Mouse (Mus musculus) embryonic facial prominence, embryonic 13.5 days (tissue): ENCODE measurements around the gene Slmap. TPM values are rescaled to one million over a fixed set of nuclear protein-coding genes. Genes with fewer than 3 reads are reported as not detected.
"Not testable (repeated sequence)": the region's sequence is repeated elsewhere in the genome, so short reads cannot be mapped to it uniquely, and the experiment has no call there.

Experiments used
- ATAC-seq: fragments of 200-750 bp; cut with Nextera tagmentation; 2 replicates; pipeline ENCODE4 v1.8.0; 2017; ENCODE audit warnings: low read depth; ENCODE audit not compliant: insufficient number of reproducible peaks, insufficient read depth, low FRiP score, low TSS enrichment
- H3K27ac ChIP-seq: fragments of 300-500 bp; sonication (generic); 2 replicates; pipeline ENCODE4 v1.5.1; 2015; ENCODE audit warnings: moderate library complexity, mild to moderate bottlenecking, inconsistent platforms
- H3K27me3 ChIP-seq: fragments of 300-500 bp; sonication (generic); 2 replicates; pipeline ENCODE4 v1.6.1; 2015; ENCODE audit warnings: mild to moderate bottlenecking, inconsistent platforms
- H3K36me3 ChIP-seq: fragments of 300-500 bp; sonication (generic); 2 replicates; pipeline ENCODE4 v1.6.1; 2015; ENCODE audit warnings: mild to moderate bottlenecking, inconsistent platforms
- H3K4me1 ChIP-seq: fragments of 300-500 bp; sonication (generic); 2 replicates; pipeline ENCODE4 v1.6.1; 2015; ENCODE audit warnings: inconsistent platforms
- H3K4me2 ChIP-seq: fragments of 300-500 bp; sonication (generic); 2 replicates; pipeline ENCODE4 v1.6.1; 2015; ENCODE audit warnings: moderate library complexity, mild to moderate bottlenecking, inconsistent platforms
- H3K4me3 ChIP-seq: fragments of 300-500 bp; sonication (generic); 2 replicates; pipeline ENCODE4 v1.5.1; 2015; ENCODE audit warnings: mild to moderate bottlenecking, inconsistent platforms
- H3K9ac ChIP-seq: fragments of 300-500 bp; sonication (generic); 2 replicates; pipeline ENCODE4 v1.6.1; 2015; ENCODE audit warnings: mild to moderate bottlenecking, inconsistent platforms
- H3K9me3 ChIP-seq: fragments of 300-500 bp; sonication (generic); 2 replicates; pipeline ENCODE4 v1.6.1; 2016; ENCODE audit warnings: inconsistent platforms
- WGBS: fragments of 180-500 bp; shearing (Covaris S2); methylation state at CpG from one replicate; pipeline ENCODE4 v1.1.7; 2015; ENCODE audit warnings: mixed read lengths; 5-methylcytosine and 5-hydroxymethylcytosine counted together
- polyA plus RNA-seq: library from polyadenylated mRNA; unstranded; fragments of >200 nt; fragmentation: Nextera tagmentation; extraction: Ambion mirVana; gene quantifications from 2 replicates; pipeline ENCODE4 v1.2.1, GENCODE M21; 2015

Slmap gene
- polyA plus RNA-seq, 1 experiment from 2014 or later: 17.1 TPM

GRCm38 (mm10) chr14:26530350-26530749 lies 4.4 kb downstream of the Slmap start:
- 71% methylated on average over 7 of the region's 7 CpGs for WGBS
- Histone ChIP-seq H3K9me3 (no peaks in the 10 kb centered on the region), H3K27me3 (no peaks in the 10 kb centered on the region), H3K4me1 (peaks cover 39% of the 10 kb centered on the region), H3K4me3 (no peak overlapping the region), H3K4me2 (peak overlapping the region; percentile 26; the same call in 1 of the 2 replicates), H3K9ac (no peak overlapping the region), H3K27ac (no peak overlapping the region), H3K36me3 (peaks cover 4% of the 10 kb centered on the region; the same call in 1 of the 2 replicates)
- ATAC-seq: no peak

- no peak for ATAC-seq
These were observed 6.4 kb downstream of the Slmap start for GRCm38 (mm10) chr14:26528296-26528695.

DNA sequence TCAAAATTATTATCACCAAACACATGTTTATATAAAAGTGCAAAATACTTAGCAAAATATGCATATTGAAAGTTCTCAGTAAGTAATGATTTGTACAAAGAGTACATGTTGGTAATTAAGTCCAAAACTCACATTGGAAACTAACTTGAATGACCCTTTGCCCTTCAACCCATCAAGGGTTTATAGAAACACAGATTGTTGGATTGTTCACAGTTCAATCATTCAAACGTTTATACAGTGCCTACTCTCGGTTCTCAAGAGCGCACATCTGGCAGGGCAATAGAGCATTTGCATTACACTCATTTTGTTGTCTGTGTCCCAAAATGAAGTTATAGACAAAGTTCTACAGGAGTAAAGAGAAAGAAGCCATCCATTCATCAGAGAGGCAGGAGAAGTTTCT lies 8.8 kb downstream of the Slmap start:
- Histone ChIP-seq H3K4me3 (no peak overlapping the region), H3K4me1 (peaks cover 26% of the 10 kb centered on the region), H3K9ac (no peak overlapping the region), H3K4me2 (no peak overlapping the region), H3K36me3 (peaks cover 10% of the 10 kb centered on the region; the same call in 1 of the 2 replicates), H3K27me3 (no peaks in the 10 kb centered on the region), H3K27ac (no peak overlapping the region), H3K9me3 (no peaks in the 10 kb centered on the region)
- WGBS: 44% methylated on average over 3 of the region's 3 CpGs
- no peak for ATAC-seq

More at GRCm38 (mm10) chr14:26528296-26528695, 6.4 kb downstream of the Slmap start:
- Histone ChIP-seq H3K4me3 (no peak overlapping the region), H3K9ac (no peak overlapping the region), H3K4me2 (no peak overlapping the region), H3K36me3 (peaks cover 10% of the 10 kb centered on the region; the same call in 1 of the 2 replicates), H3K4me1 (peaks cover 34% of the 10 kb centered on the region), H3K9me3 (no peaks in the 10 kb centered on the region), H3K27ac (no peak overlapping the region), H3K27me3 (no peaks in the 10 kb centered on the region)
- WGBS: 62% methylated on average over 2 of the region's 2 CpGs

GRCm38 (mm10) chr14:26523082-26523481 lies 11.6 kb downstream of the Slmap start:
- Histone ChIP-seq H3K4me3 (no peak overlapping the region), H3K4me1 (0 out of 2 replicates have a peak, but pooled peaks cover 4% of the 10 kb centered on the region), H3K36me3 (peaks cover 12% of the 10 kb centered on the region; the same call in 1 of the 2 replicates), H3K4me2 (no peak overlapping the region), H3K27me3 (no peaks in the 10 kb centered on the region), H3K9ac (no peak overlapping the region), H3K27ac (no peak overlapping the region), H3K9me3 (no peaks in the 10 kb centered on the region)
- WGBS: 55% methylated on average over 2 of the region's 2 CpGs
- ATAC-seq: no peak

GRCm38 (mm10) chr14:26519831-26520230 lies 14.9 kb downstream of the Slmap start:
- 0 out of 2 replicates have a peak, but pooled peaks cover 4% of the 10 kb centered on the region for H3K4me1 ChIP-seq

GRCm38 (mm10) chr14:26517843-26518242 lies 16.9 kb downstream of the Slmap start:
- no peak overlapping the region for H3K4me2 ChIP-seq
- no peak overlapping the region for H3K4me3 ChIP-seq
- no peaks in the 10 kb centered on the region for H3K27me3 ChIP-seq
- no peak overlapping the region for H3K9ac ChIP-seq
- no peak overlapping the region for H3K27ac ChIP-seq
- peaks cover 7% of the 10 kb centered on the region; the same call in 1 of the 2 replicates for H3K36me3 ChIP-seq
- H3K4me1 ChIP-seq: 0 out of 2 replicates have a peak, but pooled peaks cover under 1% of the 10 kb centered on the region
- WGBS: 88% methylated on average over 4 of the region's 4 CpGs
- H3K9me3 ChIP-seq: no peaks in the 10 kb centered on the region
- no peak for ATAC-seq

More at GRCm38 (mm10) chr14:26519831-26520230, 14.9 kb downstream of the Slmap start:
- no peak overlapping the region for H3K9ac ChIP-seq
- H3K9me3 ChIP-seq: no peaks in the 10 kb centered on the region
- no peak for ATAC-seq
- H3K36me3 ChIP-seq: peaks cover 10% of the 10 kb centered on the region; the same call in 1 of the 2 replicates
- H3K27ac ChIP-seq: no peak overlapping the region
- no peak overlapping the region for H3K4me3 ChIP-seq
- 90% methylated on average over 4 of the region's 4 CpGs for WGBS
- no peak overlapping the region for H3K4me2 ChIP-seq
- H3K27me3 ChIP-seq: no peaks in the 10 kb centered on the region

- not testable (repeated sequence) for H3K4me3 ChIP-seq, H3K27me3 ChIP-seq, H3K27ac ChIP-seq, H3K9me3 ChIP-seq, H3K36me3 ChIP-seq, H3K9ac ChIP-seq, H3K4me2 ChIP-seq, ATAC-seq, H3K4me1 ChIP-seq
- 78% methylated on average over 2 of the region's 2 CpGs for WGBS
These were observed 18.5 kb downstream of the Slmap start for GRCm38 (mm10) chr14:26516232-26516631.

DNA sequence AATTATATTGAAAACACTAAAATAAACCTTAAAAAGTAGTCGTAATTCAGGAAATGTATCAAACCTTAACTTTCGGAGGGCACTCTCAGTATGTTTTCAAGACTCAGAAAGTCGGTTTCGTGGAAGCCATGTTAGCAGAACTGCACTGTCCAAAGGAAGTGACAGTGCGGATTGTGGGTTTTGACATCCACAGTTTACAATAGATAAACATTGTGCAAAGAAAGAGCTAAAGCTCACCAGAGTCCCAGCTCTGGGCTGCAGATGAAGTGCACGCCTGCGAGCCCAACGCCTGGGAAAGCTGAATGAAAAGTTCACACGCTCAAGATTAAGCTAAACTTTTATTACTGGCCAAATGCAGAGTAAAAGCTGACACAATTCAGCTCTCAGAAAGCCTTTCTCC lies 18.9 kb downstream of the Slmap start:
- H3K4me1 ChIP-seq: no peaks in the 10 kb centered on the region
- no peak for ATAC-seq
- no peaks in the 10 kb centered on the region for H3K27me3 ChIP-seq
- WGBS: 82% methylated on average over 9 of the region's 9 CpGs
- no peak overlapping the region for H3K4me2 ChIP-seq
- no peak overlapping the region for H3K27ac ChIP-seq
- H3K4me3 ChIP-seq: no peak overlapping the region
- H3K9ac ChIP-seq: no peak overlapping the region
- H3K36me3 ChIP-seq: peaks cover 6% of the 10 kb centered on the region; the same call in 1 of the 2 replicates
- H3K9me3 ChIP-seq: no peaks in the 10 kb centered on the region

DNA sequence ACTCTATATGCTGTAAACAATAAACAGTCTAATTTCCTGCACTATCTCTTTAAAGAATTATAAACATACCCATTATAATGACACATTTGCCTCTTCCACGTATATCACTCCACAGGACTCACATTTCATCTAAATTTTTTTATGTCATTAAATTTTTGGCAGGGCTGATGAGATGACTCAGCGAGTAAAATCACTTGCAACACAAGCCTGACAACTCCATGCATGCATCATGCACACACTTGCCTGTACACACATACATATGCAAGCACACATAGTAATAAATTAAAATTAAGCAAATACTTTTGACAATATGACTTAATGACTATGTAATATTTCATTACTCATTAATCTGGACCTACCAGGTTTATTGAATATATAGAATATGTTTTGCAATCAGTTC lies 24.2 kb downstream of the Slmap start:
- no peak overlapping the region for H3K9ac ChIP-seq
- no peaks in the 10 kb centered on the region for H3K9me3 ChIP-seq
- H3K36me3 ChIP-seq: no peaks in the 10 kb centered on the region
- H3K4me1 ChIP-seq: 0 out of 2 replicates have a peak, but pooled peaks cover 3% of the 10 kb centered on the region
- no peak overlapping the region for H3K27ac ChIP-seq
- no peak overlapping the region for H3K4me2 ChIP-seq
- H3K4me3 ChIP-seq: no peak overlapping the region
- 78% methylated on average over 2 of the region's 2 CpGs for WGBS
- no peaks in the 10 kb centered on the region for H3K27me3 ChIP-seq
- no peak for ATAC-seq

DNA sequence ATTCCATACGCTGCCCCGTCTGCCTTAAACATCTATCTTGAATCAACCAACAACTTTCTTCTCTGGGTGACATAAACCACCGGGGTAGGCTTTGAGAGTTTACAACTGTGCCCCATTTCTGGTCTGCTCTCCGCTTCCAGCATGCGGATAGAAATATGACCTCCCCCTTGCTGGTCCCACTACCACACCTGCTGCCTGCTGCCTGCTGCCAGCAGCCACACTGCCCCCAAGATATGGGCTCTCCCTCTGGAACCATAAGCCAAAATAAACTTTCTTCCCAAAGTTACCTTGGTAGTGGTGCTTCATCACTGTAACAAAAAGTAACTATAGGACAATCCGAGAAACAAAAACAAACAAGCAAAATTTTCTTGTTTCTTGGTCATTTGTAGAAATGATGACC lies 26.6 kb downstream of the Slmap start:
- ATAC-seq: no peak
- no peak overlapping the region for H3K9ac ChIP-seq
- no peak overlapping the region for H3K4me3 ChIP-seq
- H3K4me1 ChIP-seq: 0 out of 2 replicates have a peak, but pooled peaks cover 3% of the 10 kb centered on the region
- no peaks in the 10 kb centered on the region for H3K9me3 ChIP-seq
- no peaks in the 10 kb centered on the region for H3K27me3 ChIP-seq
- H3K36me3 ChIP-seq: no peaks in the 10 kb centered on the region
- 94% methylated on average over 6 of the region's 6 CpGs for WGBS
- no peak overlapping the region for H3K4me2 ChIP-seq
- H3K27ac ChIP-seq: no peak overlapping the region

DNA sequence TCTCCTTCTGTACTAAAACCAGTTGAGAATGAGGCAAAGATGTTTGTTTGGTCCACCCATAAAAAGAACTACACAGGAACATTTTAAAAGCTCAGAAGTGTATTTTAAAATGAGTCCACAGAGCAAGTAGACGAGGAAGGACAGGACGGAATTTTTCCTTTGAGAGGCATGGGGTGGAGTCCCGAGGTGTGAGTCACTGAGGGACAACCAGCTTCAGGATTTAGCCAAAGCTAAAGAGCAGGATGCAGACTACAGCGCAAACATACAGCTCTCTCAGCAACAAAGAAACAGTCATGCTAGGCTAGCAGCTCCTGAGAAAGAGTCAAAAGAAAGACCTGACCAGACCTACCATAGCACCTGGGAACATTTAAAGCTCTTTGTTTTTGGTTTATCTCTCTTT lies 27.4 kb downstream of the Slmap start:
- Histone ChIP-seq H3K27me3 (no peaks in the 10 kb centered on the region), H3K9me3 (no peaks in the 10 kb centered on the region), H3K4me3 (no peak overlapping the region), H3K4me1 (0 out of 2 replicates have a peak, but pooled peaks cover 3% of the 10 kb centered on the region), H3K27ac (no peak overlapping the region), H3K4me2 (no peak overlapping the region), H3K9ac (no peak overlapping the region), H3K36me3 (no peaks in the 10 kb centered on the region)
- no peak for ATAC-seq
- WGBS: 80% methylated on average over 4 of the region's 4 CpGs

DNA sequence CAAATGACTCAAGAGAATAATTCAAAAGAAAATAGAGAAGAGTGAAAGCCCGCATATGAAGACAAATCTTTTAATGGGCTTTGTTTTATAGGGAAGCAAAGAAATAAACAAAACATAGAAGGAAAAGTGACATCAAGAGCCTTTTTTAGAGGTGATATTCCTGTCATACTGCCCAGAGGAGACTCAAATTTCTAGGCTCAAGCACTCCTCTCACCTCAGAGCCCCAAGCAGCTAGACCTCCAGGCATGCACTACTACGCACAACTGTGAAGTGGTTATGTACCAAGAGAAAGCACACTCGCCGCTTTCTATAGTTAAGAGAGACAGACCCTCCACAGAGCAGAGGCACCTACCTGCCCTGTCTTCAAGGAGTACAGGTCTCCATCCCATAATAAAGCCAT lies 30.2 kb downstream of the Slmap start:
- ATAC-seq: no peak
- no peaks in the 10 kb centered on the region for H3K9me3 ChIP-seq
- 91% methylated on average over 4 of the region's 4 CpGs for WGBS

More for the DNA sequence above, 30.2 kb downstream of the Slmap start:
- Histone ChIP-seq H3K27ac (no peak overlapping the region), H3K4me3 (no peak overlapping the region), H3K9ac (no peak overlapping the region), H3K36me3 (peaks cover 7% of the 10 kb centered on the region; the same call in 1 of the 2 replicates), H3K4me2 (no peak overlapping the region), H3K4me1 (0 out of 2 replicates have a peak, but pooled peaks cover 3% of the 10 kb centered on the region), H3K27me3 (no peaks in the 10 kb centered on the region)
